Mouse (Mus musculus) ES-Bruce4 (cell line): ENCODE measurements around the gene Arhgef26.

Experiments used
- CTCF ChIP-seq: IDR thresholded peaks from one replicate; pipeline ENCODE4 v1.8.1; 2011; ENCODE audit warnings: low read depth, low read length
- POLR2A ChIP-seq: IDR thresholded peaks from one replicate; pipeline ENCODE4 v1.8.1; 2011; ENCODE audit warnings: low read length; ENCODE audit not compliant: insufficient read depth

DNA sequence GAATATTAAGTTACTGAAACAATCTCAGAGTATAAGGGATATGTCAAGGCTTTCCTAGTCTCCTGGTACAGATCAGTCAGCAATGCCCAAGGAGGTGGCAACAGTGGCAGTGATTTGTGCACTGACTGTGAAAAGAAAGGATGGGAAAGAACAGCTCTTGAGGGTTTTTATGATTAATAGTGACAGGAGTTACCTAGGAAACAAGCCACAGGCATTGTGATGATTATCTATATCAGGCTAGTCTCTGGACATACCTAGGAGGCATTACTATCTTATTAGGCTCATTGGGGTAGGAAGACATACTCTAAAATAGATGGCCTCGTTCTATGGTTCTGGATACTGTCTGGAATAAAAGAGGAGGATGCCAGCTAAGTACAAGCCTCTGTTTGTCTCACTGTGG is 13.4 kb upstream of the Arhgef26 start:
- TF ChIP-seq POLR2A: no peak
- no peak for TF ChIP-seq CTCF
